Mouse (Mus musculus): Measurements from ENCODE around the gene 4930558C23Rik.
"Not testable (repeated sequence)": the region's sequence is repeated elsewhere in the genome, so short reads cannot be mapped to it uniquely, and the experiment has no call there.

The 4930558C23Rik gene

GRCm38 (mm10) chr3:95402741-95403140, at the start of gene 4930558C23Rik:
TSS of gene 4930558C23Rik (minus strand) at chr3:95402841.
- no peak for DNase-seq

DNA sequence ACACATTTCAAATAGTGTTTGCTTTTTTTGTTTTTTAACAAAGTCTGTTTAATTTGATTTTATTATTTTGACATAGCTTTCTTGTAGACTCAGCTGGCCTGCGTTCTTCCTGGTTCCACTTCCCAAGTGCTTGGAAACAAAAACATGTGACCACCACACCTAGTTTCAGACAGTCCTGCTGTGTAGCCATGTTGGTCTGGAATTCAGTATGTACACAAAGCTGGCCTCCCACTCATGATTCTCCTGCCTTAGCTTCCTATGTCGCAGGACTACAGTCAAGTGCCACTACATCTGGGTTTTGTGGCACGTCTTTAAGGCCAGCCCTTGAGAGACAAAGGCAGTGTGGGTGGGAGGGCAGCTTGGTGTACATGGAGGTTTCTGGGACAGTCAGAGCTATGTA, 48.3 kb upstream of the 4930558C23Rik start:
- DNase-seq: peak; percentile 43

DNA sequence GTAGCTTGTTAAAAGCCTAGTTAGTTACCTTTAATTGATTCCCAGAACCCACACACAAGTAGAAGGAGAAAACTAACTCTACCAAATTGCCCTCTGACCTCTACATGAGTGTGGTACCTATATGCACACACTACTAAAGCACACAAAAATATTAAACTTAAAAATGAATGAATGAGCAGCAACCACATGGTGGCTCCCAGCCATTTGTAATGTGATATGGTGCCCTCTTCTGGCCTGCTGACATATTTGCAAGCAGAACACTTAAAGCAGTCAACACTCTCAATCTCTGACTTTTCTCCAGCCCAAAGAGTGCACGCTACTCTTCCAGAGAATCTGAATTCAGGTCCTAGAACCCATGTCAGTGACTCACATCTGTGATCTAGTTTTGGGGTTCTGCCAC, 47.8 kb upstream of the 4930558C23Rik start:
- peak; percentile 65 for DNase-seq

DNA sequence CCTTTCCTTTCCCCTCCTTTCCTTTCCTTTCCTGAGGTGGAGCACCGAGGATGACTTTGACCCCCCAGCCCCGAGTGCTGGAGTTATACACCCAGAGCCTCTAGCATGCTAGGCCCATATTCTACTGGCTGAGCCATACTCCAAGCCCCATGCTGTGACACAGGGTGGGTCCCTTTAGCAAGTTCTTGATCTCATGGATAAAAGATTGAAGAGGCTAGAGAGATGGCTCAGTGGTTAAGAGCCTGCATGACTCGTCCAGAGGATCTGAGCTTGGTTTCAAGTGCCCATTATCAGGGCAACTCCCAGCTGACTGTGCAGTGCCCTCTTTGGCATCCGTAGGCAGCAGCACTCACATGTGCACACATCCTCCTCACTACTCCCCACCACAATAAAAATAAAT, 42.7 kb upstream of the 4930558C23Rik start:
- DNase-seq: no peak

DNA sequence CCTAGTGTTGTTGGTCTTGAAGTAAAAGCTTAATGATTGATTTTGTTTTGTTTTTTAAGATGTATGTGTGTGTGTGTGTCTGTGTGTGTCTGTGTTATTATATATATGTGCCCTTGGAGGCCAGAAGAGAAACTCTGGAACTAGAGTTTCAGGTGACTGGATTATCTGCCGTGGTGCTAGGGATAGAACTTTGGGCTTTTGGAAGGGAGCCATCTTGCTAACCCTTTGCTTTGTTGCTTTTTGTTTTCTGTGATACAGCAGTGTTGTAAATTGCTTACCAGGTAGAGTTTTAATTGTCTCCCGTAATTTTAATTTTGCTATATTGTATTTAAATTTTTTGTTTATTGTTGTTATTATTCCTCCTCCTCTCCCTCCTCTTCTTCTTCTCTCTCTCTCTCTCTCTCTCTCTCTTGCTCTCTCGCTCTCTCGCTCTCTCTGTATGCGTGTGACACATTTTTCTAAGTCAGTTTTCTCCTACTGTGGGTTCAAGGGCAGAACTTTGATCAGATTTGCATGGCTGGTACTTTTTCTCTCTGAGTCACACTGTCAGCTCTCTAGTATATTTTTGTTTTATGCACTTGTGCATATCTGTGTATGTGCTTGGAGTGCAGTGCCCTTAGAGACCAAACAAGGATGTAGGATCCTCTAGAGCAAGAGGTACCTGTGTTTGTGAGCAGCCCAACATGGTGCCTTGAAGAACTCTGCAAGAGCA, 39.9 kb upstream of the 4930558C23Rik start:
- DNase-seq: no peak

DNA sequence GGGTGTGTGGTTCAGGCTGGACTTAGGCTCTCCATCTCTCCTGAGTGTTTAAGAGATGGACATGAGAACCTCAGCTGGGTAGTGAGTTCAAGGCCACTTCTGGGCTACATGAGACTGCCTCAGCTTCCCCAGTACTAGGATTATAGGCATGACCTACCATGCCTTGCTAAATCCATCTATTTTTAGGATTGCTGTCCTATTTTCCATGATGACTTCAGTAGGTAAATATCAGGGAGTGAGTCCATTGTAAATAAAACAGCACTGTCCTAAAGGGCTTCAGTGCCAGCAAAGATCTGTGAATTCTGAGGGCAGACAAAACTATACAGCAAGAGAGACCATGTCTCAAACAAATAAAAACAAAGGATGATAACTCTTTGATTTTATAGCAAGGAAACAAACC, 37.0 kb upstream of the 4930558C23Rik start:
- no peak for DNase-seq

- not testable (repeated sequence) for DNase-seq
Observed at GRCm38 (mm10) chr3:95438636-95439035, 36.0 kb upstream of the 4930558C23Rik start.

DNA sequence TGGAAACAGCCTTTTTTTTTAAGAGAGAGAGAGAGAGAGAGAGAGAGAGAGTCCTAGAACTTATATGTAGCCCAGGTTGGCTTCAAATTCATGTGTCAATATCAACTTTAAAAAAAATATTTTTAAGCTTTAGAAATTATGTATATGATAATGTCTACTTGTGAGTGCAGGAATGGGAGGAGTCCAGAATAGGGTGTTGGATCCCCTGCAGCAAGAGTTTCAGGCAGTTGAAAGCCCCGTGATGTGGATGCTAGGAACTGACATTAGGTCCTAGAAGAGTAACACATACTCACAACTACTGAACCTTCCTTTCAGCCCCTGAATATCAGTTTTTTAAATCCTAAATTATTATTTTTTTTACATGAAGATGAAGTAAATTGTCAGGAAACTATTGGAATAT, 32.9 kb upstream of the 4930558C23Rik start:
- no peak for DNase-seq

GRCm38 (mm10) chr3:95434983-95435370, 32.3 kb upstream of the 4930558C23Rik start:
- DNase-seq: no peak

GRCm38 (mm10) chr3:95434136-95434982, 31.7 kb upstream of the 4930558C23Rik start, which contains the start of gene Arnt:
TSS of gene Arnt (plus strand) at chr3:95434388.
- peak; percentile 97 for DNase-seq

- peak; percentile 6 for DNase-seq
Observed at GRCm38 (mm10) chr3:95433301-95433915, 30.8 kb upstream of the 4930558C23Rik start.

- not testable (repeated sequence) for DNase-seq
Observed at GRCm38 (mm10) chr3:95428423-95428822, 25.8 kb upstream of the 4930558C23Rik start.

- not testable (repeated sequence) for DNase-seq
Observed at GRCm38 (mm10) chr3:95427891-95428238, 25.2 kb upstream of the 4930558C23Rik start.

- DNase-seq: not testable (repeated sequence)
Observed at GRCm38 (mm10) chr3:95427117-95427890, 24.7 kb upstream of the 4930558C23Rik start.

GRCm38 (mm10) chr3:95426476-95426875, 23.8 kb upstream of the 4930558C23Rik start:
- DNase-seq: not testable (repeated sequence)

DNA sequence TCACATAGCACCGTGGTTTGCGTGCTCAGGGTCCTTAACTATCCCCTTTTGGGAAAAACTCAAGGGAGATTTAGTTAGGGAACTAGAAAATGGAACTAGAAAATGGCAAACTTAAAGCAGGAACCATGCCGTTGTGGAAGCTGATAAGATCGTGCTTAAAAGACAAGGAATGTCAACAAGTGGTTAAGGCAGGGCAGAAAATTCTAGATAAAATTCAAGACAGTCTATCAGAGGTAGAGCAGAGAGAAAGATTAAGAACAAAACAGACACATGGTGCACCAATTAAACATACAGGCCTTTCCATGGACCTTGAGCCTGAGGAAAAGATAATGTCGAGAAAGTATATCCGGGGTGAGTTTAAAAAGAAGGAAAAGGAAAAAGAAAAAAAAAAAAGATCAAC, 15.2 kb upstream of the 4930558C23Rik start:
- no peak for DNase-seq

DNA sequence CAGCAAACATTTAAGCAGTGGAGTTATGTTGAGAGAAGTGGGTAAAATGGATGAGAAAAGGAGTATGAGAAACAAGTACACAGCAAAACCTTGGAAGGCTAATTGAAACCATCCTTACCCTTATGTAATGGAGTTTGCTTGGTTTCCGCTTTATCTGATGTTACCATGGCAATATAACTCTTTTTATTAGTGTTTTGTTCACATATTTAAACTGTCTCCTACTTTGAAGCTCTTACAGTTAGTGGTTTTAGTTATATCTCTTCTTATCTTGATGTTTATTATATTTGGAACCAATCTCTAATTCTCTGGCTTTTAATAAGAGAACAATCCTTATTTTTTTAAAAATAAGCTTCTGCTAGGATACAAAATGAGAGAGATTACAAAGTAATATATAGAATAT, 9.6 kb upstream of the 4930558C23Rik start:
- DNase-seq: no peak

- no peak for DNase-seq
Observed at GRCm38 (mm10) chr3:95408852-95409251, 6.2 kb upstream of the 4930558C23Rik start.

DNA sequence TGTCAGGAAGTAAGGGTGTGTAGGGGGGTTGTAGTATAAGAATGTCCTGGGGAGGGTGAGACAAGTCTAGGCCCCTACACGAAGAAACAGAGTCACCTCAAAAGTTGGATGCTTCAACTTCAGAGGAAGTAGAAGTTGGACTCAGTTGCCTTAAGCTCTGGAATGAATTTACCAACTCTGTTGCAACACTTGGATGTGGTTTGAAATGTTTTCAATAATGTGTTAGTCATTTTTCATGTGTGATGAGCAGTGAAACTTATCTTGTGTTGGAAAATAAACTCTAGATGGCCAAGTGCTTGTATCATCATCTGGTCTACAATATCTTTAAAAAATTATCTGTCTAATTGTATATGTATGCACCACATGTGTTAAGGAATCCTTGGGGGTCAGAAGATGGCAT, 5.1 kb upstream of the 4930558C23Rik start:
- no peak for DNase-seq

DNA sequence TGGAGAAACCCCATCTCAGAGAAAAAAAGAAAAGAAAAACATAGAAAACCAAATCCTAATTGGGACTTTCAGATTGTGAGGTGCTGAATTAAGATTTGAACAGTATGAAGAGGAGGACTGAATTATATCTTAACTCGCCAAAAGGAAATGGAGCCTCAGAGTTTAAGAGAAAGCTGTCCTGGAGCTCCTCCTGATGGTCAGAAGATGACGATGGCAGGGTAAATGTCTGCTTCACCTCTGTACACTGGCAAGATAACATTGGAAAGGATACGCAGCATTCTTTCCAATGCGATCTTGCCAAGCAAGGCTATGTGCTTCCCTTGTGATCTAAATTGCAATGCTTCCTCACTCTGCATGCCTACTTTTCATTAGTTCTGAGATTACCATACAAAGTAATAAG, 8.3 kb downstream of the 4930558C23Rik start:
- peak; percentile 57 for DNase-seq

- no peak for DNase-seq
Observed at GRCm38 (mm10) chr3:95385401-95386075, 17.1 kb downstream of the 4930558C23Rik start.

DNA sequence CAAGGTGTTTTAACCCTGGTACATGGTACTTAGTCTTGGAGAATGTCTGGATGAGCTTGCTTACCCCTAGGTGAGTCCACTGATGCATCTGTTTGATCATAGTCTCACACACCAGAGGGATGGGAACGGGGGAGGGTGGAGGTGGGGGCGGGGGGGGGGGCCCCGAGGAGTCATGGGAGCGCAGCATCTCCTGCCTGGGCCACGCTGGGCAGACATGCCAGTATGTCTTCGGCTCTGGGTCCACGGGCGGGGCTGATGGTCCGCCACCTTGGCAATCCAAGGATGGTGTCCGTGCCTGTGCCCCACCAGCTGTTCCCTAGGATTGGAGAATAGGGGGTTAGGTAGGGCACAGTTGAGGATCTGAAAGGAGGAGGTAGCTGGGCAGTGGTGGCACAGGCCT, 29.4 kb downstream of the 4930558C23Rik start:
- no peak for DNase-seq

Measured in lung, postnatal 36 days (tissue).